Mouse (Mus musculus) neutrophil, adult 5-6 weeks (primary cell): ENCODE measurements around the gene Dmgdh. TPM values are rescaled to one million over a fixed set of nuclear protein-coding genes. Genes with fewer than 3 reads are reported as not detected.

Experiments
- ATAC-seq: fragments of 151-379, 151-347 bp; 2 replicates; pipeline ENCODE4 v1.8.0; 2017; ENCODE audit warnings: mild to moderate bottlenecking, moderate TSS enrichment; ENCODE audit not compliant: insufficient number of reproducible peaks, poor library complexity, low FRiP score, severe bottlenecking; ENCODE audit errors: extremely low read depth
- total RNA-seq: library from RNA; stranded (forward); fragments of 200-1000 nt; gene quantifications from 2 replicates; pipeline ENCODE4 v1.2.3, GENCODE M21; 2017

The Dmgdh gene
- total RNA-seq, 1 experiment from 2014 or later, result not detected

DNA sequence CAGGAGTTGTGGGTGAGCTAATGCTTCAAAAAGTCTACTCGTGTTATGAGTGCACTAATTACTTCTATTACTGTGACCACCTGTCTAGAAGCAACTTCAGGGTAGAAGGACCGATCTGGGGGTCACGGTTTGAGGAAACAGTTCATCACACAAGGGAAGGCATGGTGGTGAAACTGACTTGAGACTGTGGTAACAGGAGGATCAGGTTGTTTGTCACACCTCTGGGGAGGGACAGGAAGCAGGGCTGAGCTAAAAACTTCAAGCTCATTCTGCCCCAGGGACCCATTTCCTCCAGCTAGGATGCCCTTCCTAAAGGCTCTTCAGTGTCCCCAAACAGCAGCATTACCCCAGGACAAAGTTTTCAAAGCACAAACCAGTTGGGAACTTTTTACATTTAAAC, 88.6 kb downstream of the Dmgdh start:
- no peak for ATAC-seq

- no peak for ATAC-seq
Observed at GRCm38 (mm10) chr13:93764321-93764973, 90.2 kb downstream of the Dmgdh start.

DNA sequence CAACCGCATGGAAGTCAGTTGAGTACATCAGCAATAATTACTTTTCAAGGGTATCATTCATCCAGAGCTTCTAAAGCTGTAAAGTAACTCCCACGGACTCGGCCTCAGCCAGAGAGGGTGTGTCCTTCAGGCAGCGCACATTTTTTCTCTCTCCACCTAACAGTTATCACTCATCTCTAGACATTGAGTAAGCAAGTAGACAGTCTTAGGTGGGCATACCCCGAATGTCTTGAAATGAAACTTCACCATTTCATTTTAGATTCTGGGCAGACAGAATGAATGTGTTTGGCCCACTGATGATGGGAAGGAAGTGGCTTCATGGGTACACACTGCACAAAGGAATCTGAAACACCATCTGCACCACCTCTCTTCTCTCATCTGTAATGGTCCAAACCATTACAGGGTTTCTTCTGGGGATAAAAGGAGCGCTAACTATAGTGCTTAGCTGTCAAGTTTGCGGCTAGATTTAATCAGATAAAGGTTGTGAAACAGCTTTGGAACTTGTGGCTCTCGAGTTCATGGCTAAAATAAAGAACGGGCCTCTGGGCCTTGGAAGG, 96.9 kb downstream of the Dmgdh start:
- ATAC-seq, result no peak

DNA sequence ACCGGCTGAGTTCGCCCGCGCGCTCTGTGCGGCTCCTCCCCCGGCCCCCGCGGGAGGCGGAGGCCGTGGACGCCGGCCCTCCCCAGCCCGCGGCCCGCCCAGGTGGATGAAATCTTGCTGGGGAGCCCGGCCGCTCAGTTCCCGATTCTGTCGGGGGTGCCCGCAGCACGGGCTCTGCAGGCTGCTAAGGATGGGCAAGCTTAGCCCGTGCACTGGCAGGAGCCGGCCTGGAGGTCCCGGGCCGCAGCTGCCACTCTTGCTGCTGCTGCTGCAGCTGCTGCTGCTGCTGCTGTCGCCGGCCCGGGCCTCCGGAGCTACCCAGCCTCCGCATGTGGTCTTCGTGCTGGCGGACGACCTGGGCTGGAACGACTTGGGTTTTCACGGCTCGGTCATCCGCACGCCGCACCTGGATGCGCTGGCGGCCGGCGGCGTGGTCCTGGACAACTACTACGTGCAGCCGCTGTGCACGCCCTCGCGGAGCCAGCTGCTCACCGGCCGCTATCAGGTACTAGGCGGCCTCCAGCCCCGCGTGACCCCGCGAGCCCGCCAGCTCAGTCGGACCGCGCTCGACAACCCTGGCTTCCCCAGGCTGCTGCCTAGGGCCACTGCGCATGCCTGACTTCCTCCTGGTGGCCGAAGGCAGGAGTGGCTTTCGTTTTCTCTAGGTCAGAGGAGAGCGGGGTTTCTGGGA, 97.5 kb downstream of the Dmgdh start, which contains the start of gene Arsb:
Gene Arsb, plus strand, starts transcription at position 43 of the 691 bp plus-strand sequence.
- ATAC-seq, result peak; percentile 87

GRCm38 (mm10) chr13:93772279-93772636, 98.0 kb downstream of the Dmgdh start:
- no peak for ATAC-seq

DNA sequence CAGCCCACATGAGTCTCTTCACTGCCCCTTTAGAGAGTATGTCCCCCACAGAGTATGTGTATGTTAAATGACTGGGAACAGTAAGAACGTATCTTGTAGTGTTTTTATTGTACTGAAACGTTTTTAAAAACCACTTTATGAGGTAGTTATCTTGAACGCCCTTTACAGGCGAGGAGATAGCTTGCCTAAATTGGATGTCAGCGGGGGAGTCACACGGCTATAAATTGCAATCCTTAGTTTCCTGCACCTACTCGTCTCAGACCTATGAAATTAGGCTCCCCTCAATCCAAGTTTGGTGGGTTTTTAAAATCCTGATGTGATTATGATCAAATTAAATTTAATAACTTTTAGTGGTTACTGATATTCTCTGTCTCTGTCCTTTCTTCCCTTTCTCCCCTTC, 98.6 kb downstream of the Dmgdh start:
- ATAC-seq, result no peak

GRCm38 (mm10) chr13:93773704-93774315, 99.6 kb downstream of the Dmgdh start:
- ATAC-seq, result no peak

DNA sequence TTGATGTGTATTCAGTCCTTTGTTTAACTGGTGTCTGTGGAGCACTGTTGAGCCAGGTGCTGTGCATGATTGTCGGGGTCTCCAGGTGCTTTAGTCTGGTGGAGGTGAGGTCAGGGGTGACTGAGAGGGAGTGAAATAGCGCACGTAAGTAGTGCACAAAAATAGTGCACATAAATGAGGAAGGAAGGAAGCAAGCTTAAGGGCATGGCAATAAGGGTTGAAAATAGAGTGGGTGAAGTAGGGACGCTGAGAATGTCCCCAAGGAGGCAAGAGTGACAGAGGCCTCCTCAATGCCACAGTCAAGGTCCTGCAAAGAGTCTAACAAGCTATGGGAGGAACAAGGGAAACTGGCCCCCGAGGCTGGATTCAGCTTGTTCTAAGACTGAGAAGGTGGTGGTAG, 108.6 kb downstream of the Dmgdh start:
- ATAC-seq, result peak; percentile 51; the same call in 1 of the 2 replicates

DNA sequence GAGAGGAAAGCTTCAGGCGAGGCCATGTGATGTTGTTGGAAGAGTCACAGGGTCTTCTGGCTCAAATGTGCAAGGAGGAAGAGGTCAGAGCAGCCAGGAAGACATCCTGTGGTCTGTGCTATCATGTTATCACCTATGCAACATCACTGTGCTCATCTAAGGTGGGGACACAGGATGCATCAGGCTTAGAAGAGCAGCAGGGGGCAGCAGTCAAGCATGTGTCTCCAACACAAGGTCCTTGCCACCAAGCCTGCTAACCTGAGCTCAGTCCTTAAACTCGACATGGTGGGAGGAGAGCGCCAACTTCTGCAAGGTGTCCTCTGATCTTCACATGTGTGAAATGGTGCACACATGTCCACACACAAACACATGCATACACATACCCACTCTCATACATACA, 111.1 kb downstream of the Dmgdh start:
- peak; percentile 62; the same call in 1 of the 2 replicates for ATAC-seq

- no peak for ATAC-seq
Observed at GRCm38 (mm10) chr13:93786051-93786450, 111.8 kb downstream of the Dmgdh start.

DNA sequence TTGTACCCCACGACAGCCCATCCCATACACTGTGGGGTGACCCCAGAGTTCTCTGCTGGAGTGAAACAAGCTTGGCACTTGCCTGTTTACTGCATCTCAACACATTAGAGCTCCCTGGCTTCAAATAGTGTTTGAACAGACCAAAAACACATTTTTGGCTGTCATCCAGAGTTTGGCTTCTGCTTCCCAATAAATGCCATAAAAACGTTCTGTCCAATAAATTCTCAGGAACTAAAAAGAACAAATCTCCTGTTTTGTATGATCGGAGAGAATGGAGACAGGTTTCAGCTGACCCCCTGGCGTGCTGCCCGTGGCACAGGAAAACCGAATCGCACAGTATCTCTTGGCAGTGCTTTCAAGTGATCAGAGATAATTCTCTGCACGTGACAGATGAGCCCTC, 113.4 kb downstream of the Dmgdh start:
- no peak for ATAC-seq

DNA sequence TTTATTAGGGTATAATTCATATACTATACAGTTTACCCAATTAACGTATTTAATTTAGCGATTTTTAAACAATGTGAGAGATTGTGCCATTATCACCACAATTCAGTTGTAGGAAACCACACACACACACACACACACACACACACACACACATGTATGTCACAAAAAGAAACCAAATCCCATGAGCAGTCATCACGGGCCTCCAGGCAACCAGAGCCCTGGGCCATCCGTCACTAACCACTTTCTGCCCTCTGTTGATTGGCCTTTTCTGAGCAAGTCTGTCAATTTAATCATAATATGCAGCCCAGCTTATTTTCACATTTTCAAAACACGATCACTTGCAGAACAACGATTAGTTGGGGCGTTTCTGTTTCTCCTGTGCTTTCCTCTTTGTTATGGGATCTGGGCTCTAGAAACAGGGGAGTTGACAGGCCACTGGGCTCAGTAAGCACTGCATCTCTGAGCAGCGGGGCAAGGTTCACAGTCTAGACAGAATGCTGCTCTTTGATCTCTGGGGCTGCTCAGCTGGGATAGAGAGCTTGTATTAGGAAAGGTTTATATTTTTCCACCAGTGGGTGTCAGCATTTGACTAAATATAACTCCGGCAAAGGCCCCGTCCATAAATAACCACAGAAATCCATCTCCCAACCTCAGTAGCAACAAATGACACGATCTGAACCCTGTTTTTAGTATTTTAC, 118.9 kb downstream of the Dmgdh start:
- no peak for ATAC-seq

DNA sequence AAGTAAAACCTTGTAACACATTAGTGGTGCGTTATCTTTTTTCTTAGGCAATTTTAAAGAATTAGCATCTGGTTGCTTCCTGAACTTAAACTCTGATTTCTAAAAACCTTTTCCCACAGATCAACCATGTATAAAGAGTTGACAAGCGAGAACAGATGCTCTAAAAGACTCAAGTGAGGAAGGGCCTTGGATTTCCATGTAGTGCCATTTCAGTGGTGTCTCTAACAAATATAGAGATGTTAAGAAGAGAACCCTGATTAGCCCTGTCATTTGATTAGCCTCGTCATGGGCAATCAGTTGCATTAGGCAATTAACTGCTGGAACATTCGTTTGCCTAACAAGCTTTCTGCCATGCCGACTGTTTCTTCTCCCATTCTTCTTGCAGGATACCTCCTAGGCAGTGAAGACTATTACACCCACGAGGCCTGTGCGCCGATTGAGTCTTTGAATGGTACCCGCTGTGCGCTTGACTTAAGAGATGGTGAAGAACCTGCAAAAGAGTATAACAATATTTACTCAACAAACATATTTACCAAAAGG, 119.5 kb downstream of the Dmgdh start:
- no peak for ATAC-seq

DNA sequence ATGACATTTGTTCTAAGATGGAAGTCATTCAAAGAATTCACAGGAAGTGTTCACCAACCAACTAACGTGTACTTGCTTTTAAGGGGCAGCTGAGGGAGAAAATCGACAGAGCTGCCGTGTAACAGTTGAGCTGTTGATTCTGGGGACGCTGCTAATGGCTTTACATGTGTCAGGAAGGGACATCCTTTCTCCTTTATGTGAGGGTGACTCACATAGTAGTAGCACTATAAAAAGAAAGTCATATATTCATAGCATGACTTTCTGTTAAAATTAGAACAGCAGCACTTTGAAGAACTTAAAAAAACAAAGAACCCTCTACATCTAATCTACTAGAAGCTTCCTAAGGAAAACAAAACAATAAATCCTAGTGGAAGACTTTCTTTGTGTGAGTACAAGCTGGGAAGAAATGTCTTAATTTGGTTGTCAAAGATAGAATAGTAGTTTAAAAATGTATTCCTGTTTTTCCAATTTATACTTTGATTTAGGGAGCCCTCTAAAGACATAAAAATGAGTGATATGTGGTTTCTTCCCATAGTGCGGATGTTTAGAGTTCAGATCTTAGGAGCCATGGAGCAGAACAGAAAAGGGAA, 122.9 kb downstream of the Dmgdh start:
- no peak for ATAC-seq

Other genes starting within 250 kb of the Dmgdh start
- gene Jmy, start 174.6 kb upstream of the Dmgdh start, total RNA-seq, result 10.0 and 10.6 TPM in 2 replicates
- not detected in 2 replicates for gene Bhmt, start 36.5 kb upstream of the Dmgdh start, total RNA-seq
- not detected in 2 replicates for gene Bhmt2, start 131 bp upstream of the Dmgdh start, total RNA-seq
- 6.0 and 6.3 TPM in 2 replicates for gene Arsb, start 97.2 kb downstream of the Dmgdh start, total RNA-seq